Mouse (Mus musculus): ENCODE data around the gene Oxnad1. TPM values are rescaled to one million over a fixed set of nuclear protein-coding genes. Genes with fewer than 3 reads are reported as not detected.
A peak's percentile ranks its signal among the peaks of the same experiment; 100 is the strongest.

Oxnad1 gene
- polyA plus RNA-seq, 1 experiment from 2014 or later: 25.6 TPM

GRCm38 (mm10) chr14:32140359-32140965, 55.3 kb downstream of the Oxnad1 start:
- ATAC-seq (replicated peaks; ENCODE audit: insufficient number of reproducible peaks, low FRiP score, low TSS enrichment): no peak
- 76% methylated on average over 5 of the region's 5 CpGs for WGBS (ENCODE audit: insufficient replicate concordance)
- H3K36me3 ChIP-seq (ENCODE audit: control insufficient read depth, insufficient read depth, low read length): no peaks in the 10 kb centered on the region
- 0 out of 2 replicates have a peak, but pooled peaks cover 3% of the 10 kb centered on the region for H3K4me1 ChIP-seq (ENCODE audit: control insufficient read depth, insufficient read depth, low read length)
- H3K27me3 ChIP-seq (ENCODE audit: control insufficient read depth, insufficient read depth, low read length): no peaks in the 10 kb centered on the region
- H3K4me2 ChIP-seq: no peak overlapping the region
- H3K9me3 ChIP-seq (replicated peaks; ENCODE audit: control insufficient read depth, low read length): no peaks in the 10 kb centered on the region
- no peak overlapping the region for H3K4me3 ChIP-seq (ENCODE audit: low read depth, low read length)
- H3K9ac ChIP-seq (ENCODE audit: low read depth, low read length): no peak overlapping the region
- no peak overlapping the region for H3K27ac ChIP-seq (ENCODE audit: low read depth, low read length)

- H3K4me2 ChIP-seq: no peak within 1 kb of the TSS
- H3K4me1 ChIP-seq (ENCODE audit: control insufficient read depth, insufficient read depth, low read length): no peaks in the 10 kb centered on the region
- no peak within 1 kb of the TSS for H3K4me3 ChIP-seq (ENCODE audit: low read depth, low read length)
- H3K36me3 ChIP-seq (ENCODE audit: control insufficient read depth, insufficient read depth, low read length): no peaks in the 10 kb centered on the region
- no peak within 1 kb of the TSS for H3K9ac ChIP-seq (ENCODE audit: low read depth, low read length)
- no peak for ATAC-seq (replicated peaks; ENCODE audit: insufficient number of reproducible peaks, low FRiP score, low TSS enrichment)
- no peaks in the 10 kb centered on the region for H3K27me3 ChIP-seq (ENCODE audit: control insufficient read depth, insufficient read depth, low read length)
- no peak within 1 kb of the TSS for H3K27ac ChIP-seq (ENCODE audit: low read depth, low read length)
- 84% methylated on average over 5 of the region's 5 CpGs for WGBS (ENCODE audit: insufficient replicate concordance)
- H3K9me3 ChIP-seq (replicated peaks; ENCODE audit: control insufficient read depth, low read length): no peaks in the 10 kb centered on the region
Measured at GRCm38 (mm10) chr14:32141723-32142122, 56.5 kb downstream of the Oxnad1 start, which contains the start of gene Msmb. Gene Msmb (plus strand): TSS chr14:32142023.

- Histone ChIP-seq H3K9ac (ENCODE audit: low read depth, low read length) (no peak overlapping the region), H3K4me1 (ENCODE audit: control insufficient read depth, insufficient read depth, low read length) (no peaks in the 10 kb centered on the region), H3K4me2 (no peak overlapping the region), H3K4me3 (ENCODE audit: low read depth, low read length) (no peak overlapping the region), H3K36me3 (ENCODE audit: control insufficient read depth, insufficient read depth, low read length) (no peaks in the 10 kb centered on the region), H3K9me3 (replicated peaks; ENCODE audit: control insufficient read depth, low read length) (no peaks in the 10 kb centered on the region), H3K27me3 (ENCODE audit: control insufficient read depth, insufficient read depth, low read length) (no peaks in the 10 kb centered on the region), H3K27ac (ENCODE audit: low read depth, low read length) (no peak overlapping the region)
- no peak for ATAC-seq (replicated peaks; ENCODE audit: insufficient number of reproducible peaks, low FRiP score, low TSS enrichment)
Measured at GRCm38 (mm10) chr14:32144734-32145133, 59.6 kb downstream of the Oxnad1 start.

- H3K36me3 ChIP-seq (ENCODE audit: control insufficient read depth, insufficient read depth, low read length): no peaks in the 10 kb centered on the region
- no peak for ATAC-seq (replicated peaks; ENCODE audit: insufficient number of reproducible peaks, low FRiP score, low TSS enrichment)
- H3K4me3 ChIP-seq (ENCODE audit: low read depth, low read length): peak overlapping the region; percentile 6
- peak overlapping the region; percentile 44; the same call in 1 of the 2 replicates for H3K9ac ChIP-seq (ENCODE audit: low read depth, low read length)
- H3K27ac ChIP-seq (ENCODE audit: low read depth, low read length): peak overlapping the region; percentile 62
- no peaks in the 10 kb centered on the region for H3K27me3 ChIP-seq (ENCODE audit: control insufficient read depth, insufficient read depth, low read length)
- no peaks in the 10 kb centered on the region for H3K9me3 ChIP-seq (replicated peaks; ENCODE audit: control insufficient read depth, low read length)
- H3K4me2 ChIP-seq: peak overlapping the region; percentile 48
- 59% methylated on average over 4 of the region's 4 CpGs for WGBS (ENCODE audit: insufficient replicate concordance)
- H3K4me1 ChIP-seq (ENCODE audit: control insufficient read depth, insufficient read depth, low read length): no peaks in the 10 kb centered on the region
Measured at GRCm38 (mm10) chr14:32145401-32145800, 60.2 kb downstream of the Oxnad1 start.

- Histone ChIP-seq H3K27me3 (ENCODE audit: control insufficient read depth, insufficient read depth, low read length) (no peaks in the 10 kb centered on the region), H3K27ac (ENCODE audit: low read depth, low read length) (peak overlapping the region; percentile 63), H3K36me3 (ENCODE audit: control insufficient read depth, insufficient read depth, low read length) (no peaks in the 10 kb centered on the region), H3K4me3 (ENCODE audit: low read depth, low read length) (peak overlapping the region; percentile 6; the same call in 1 of the 2 replicates), H3K9ac (ENCODE audit: low read depth, low read length) (no peak overlapping the region), H3K4me1 (ENCODE audit: control insufficient read depth, insufficient read depth, low read length) (no peaks in the 10 kb centered on the region), H3K9me3 (replicated peaks; ENCODE audit: control insufficient read depth, low read length) (no peaks in the 10 kb centered on the region), H3K4me2 (peak overlapping the region; percentile 48)
- WGBS (ENCODE audit: insufficient replicate concordance): 35% methylated on average over 7 of the region's 7 CpGs
- ATAC-seq (replicated peaks; ENCODE audit: insufficient number of reproducible peaks, low FRiP score, low TSS enrichment): peak; percentile 84
Measured at GRCm38 (mm10) chr14:32145809-32146511, 60.8 kb downstream of the Oxnad1 start.

GRCm38 (mm10) chr14:32146578-32146977, 61.4 kb downstream of the Oxnad1 start:
- Histone ChIP-seq H3K9me3 (replicated peaks; ENCODE audit: control insufficient read depth, low read length) (no peaks in the 10 kb centered on the region), H3K4me3 (ENCODE audit: low read depth, low read length) (no peak overlapping the region), H3K27ac (ENCODE audit: low read depth, low read length) (peak overlapping the region; percentile 63), H3K36me3 (ENCODE audit: control insufficient read depth, insufficient read depth, low read length) (no peaks in the 10 kb centered on the region), H3K4me1 (ENCODE audit: control insufficient read depth, insufficient read depth, low read length) (no peaks in the 10 kb centered on the region), H3K9ac (ENCODE audit: low read depth, low read length) (no peak overlapping the region), H3K27me3 (ENCODE audit: control insufficient read depth, insufficient read depth, low read length) (no peaks in the 10 kb centered on the region), H3K4me2 (no peak overlapping the region)
- no peak for ATAC-seq (replicated peaks; ENCODE audit: insufficient number of reproducible peaks, low FRiP score, low TSS enrichment)
- 75% methylated on average over 2 of the region's 2 CpGs for WGBS (ENCODE audit: insufficient replicate concordance)

- Histone ChIP-seq H3K27ac (ENCODE audit: low read depth, low read length) (no peak overlapping the region), H3K27me3 (ENCODE audit: control insufficient read depth, insufficient read depth, low read length) (no peaks in the 10 kb centered on the region), H3K9ac (ENCODE audit: low read depth, low read length) (no peak overlapping the region), H3K4me3 (ENCODE audit: low read depth, low read length) (no peak overlapping the region), H3K4me2 (no peak overlapping the region), H3K36me3 (ENCODE audit: control insufficient read depth, insufficient read depth, low read length) (no peaks in the 10 kb centered on the region), H3K9me3 (replicated peaks; ENCODE audit: control insufficient read depth, low read length) (no peaks in the 10 kb centered on the region), H3K4me1 (ENCODE audit: control insufficient read depth, insufficient read depth, low read length) (no peaks in the 10 kb centered on the region)
- WGBS (ENCODE audit: insufficient replicate concordance): 86% methylated on average over 2 of the region's 2 CpGs
- no peak for ATAC-seq (replicated peaks; ENCODE audit: insufficient number of reproducible peaks, low FRiP score, low TSS enrichment)
Measured at GRCm38 (mm10) chr14:32150872-32151271, 65.7 kb downstream of the Oxnad1 start.

- no peaks in the 10 kb centered on the region for H3K9me3 ChIP-seq (replicated peaks; ENCODE audit: control insufficient read depth, low read length)
- 90% methylated on average over 18 of the region's 18 CpGs for WGBS (ENCODE audit: insufficient replicate concordance)
- ATAC-seq (replicated peaks; ENCODE audit: insufficient number of reproducible peaks, low FRiP score, low TSS enrichment): no peak
- no peaks in the 10 kb centered on the region for H3K4me1 ChIP-seq (ENCODE audit: control insufficient read depth, insufficient read depth, low read length)
- H3K4me3 ChIP-seq (ENCODE audit: low read depth, low read length): no peak overlapping the region
- no peaks in the 10 kb centered on the region for H3K27me3 ChIP-seq (ENCODE audit: control insufficient read depth, insufficient read depth, low read length)
- no peak overlapping the region for H3K9ac ChIP-seq (ENCODE audit: low read depth, low read length)
- H3K36me3 ChIP-seq (ENCODE audit: control insufficient read depth, insufficient read depth, low read length): no peaks in the 10 kb centered on the region
- H3K4me2 ChIP-seq: no peak overlapping the region
- H3K27ac ChIP-seq (ENCODE audit: low read depth, low read length): no peak overlapping the region
Measured at GRCm38 (mm10) chr14:32152243-32152965, 67.2 kb downstream of the Oxnad1 start.

Measured in heart, embryonic 11.5 days (tissue).